Mouse (Mus musculus) bone marrow, adult 2 months (tissue): ENCODE data around the gene Scp2. TPM values are rescaled to one million over a fixed set of nuclear protein-coding genes. Genes with fewer than 3 reads are reported as not detected.

Experiments used
- H3K27ac ChIP-seq: fragments of 200-500 bp; 2 replicates; pipeline ENCODE4 v1.5.1; 2012; ENCODE audit warnings: low read depth, mild to moderate bottlenecking, control low read depth, inconsistent platforms, low read length; ENCODE audit not compliant: control insufficient read depth, poor library complexity, insufficient read depth
- H3K4me1 ChIP-seq: fragments of 200-500 bp; 2 replicates; pipeline ENCODE4 v1.6.1; 2011; ENCODE audit warnings: low read length; ENCODE audit not compliant: control insufficient read depth, insufficient read depth
- H3K4me3 ChIP-seq: fragments of 200-500 bp; replicated peaks from 2 replicates; pipeline ENCODE3; 2011; ENCODE audit warnings: mild to moderate bottlenecking, low read depth, low read length, control low read depth; ENCODE audit not compliant: control insufficient read depth
- CTCF ChIP-seq: fragments of 200-500 bp; IDR thresholded peaks from 2 replicates; pipeline ENCODE4 v1.5.1; 2011; ENCODE audit warnings: low read length, control low read depth; ENCODE audit not compliant: control insufficient read depth, insufficient read depth
- POLR2A ChIP-seq: fragments of 200-500 bp; IDR thresholded peaks from 2 replicates; pipeline ENCODE4 v1.6.1; 2011; ENCODE audit warnings: low read depth, mild to moderate bottlenecking, control low read depth, low read length, borderline replicate concordance; ENCODE audit not compliant: control insufficient read depth
- WGBS: fragments of 180-500 bp; shearing (Covaris S2); methylation state at CpG from one replicate; pipeline ENCODE4 v1.1.7; 2018; 5-methylcytosine and 5-hydroxymethylcytosine counted together
- polyA plus RNA-seq: library from polyadenylated mRNA; stranded (reverse); fragments of >200 nt; gene quantifications from 2 replicates; pipeline ENCODE4 v1.2.4, GENCODE M21; 2011; ENCODE audit warnings: low replicate concordance; ENCODE audit not compliant: missing spikeins, insufficient read depth, insufficient read length

Gene Scp2
- polyA plus RNA-seq, 1 experiment: 81.7 TPM

- no peak overlapping the region for H3K4me3 ChIP-seq
- TF ChIP-seq CTCF: no peak
- no peak for TF ChIP-seq POLR2A
- no peaks in the 10 kb centered on the region for H3K4me1 ChIP-seq
- WGBS: 89% methylated on average over 8 of the region's 8 CpGs
- H3K27ac ChIP-seq: no peak overlapping the region
Measured at GRCm38 (mm10) chr4:108046136-108046535, 98.7 kb downstream of the Scp2 start.

DNA sequence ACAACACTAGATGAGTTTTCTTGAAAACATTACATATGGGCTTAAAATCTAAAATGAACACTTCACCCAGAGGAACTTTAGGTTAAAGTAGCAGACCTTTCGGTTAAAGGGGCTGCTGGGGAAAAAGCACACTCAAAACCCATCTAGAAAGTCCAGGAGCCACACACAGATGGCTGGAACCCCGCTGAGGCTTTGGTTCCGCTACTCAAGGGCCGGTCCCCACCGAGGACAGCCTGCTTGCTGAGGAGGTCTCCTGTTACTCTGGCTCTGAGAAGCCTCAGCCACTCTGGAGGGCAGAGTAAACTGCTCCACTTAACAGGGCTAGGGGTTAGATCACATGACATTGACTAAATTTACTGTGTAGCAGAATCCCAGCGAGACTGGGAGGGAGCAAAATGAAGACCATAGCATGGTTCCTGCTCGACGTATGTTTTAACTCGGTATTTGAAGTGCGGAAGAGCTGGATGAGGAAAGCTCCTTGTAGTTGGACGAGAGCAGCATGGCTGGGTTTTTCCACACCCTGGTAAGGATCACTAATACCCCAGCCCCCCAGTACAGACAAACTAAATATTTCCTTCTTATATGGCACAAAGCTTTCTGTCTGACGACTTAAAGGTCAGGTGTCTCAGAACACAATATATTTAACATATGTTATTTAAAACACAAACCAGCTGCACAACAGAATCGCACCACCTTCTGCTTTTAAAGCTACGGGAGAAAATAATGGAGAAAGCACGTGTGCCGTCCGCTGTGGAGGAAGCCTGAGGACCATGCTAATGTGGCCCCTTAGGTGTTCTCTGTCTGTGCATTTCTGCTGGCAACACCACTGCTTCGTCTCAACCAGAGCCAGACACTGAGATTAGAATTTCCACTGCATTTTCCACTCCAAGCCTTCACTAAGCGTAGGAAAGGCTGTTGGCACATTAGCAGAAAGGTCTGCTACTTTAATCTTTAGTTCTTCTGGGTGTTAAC lies 99.4 kb downstream of the Scp2 start:
- TF ChIP-seq CTCF: no peak
- no peak for TF ChIP-seq POLR2A
- no peak overlapping the region for H3K27ac ChIP-seq
- WGBS: 91% methylated on average over 19 of the region's 19 CpGs
- no peak overlapping the region for H3K4me3 ChIP-seq
- no peaks in the 10 kb centered on the region for H3K4me1 ChIP-seq

- WGBS: 81% methylated on average over 8 of the region's 8 CpGs
- no peaks in the 10 kb centered on the region for H3K4me1 ChIP-seq
- no peak overlapping the region for H3K27ac ChIP-seq
- TF ChIP-seq POLR2A (no peak), CTCF (no peak)
- no peak overlapping the region for H3K4me3 ChIP-seq
Measured at GRCm38 (mm10) chr4:108037027-108037426, 107.8 kb downstream of the Scp2 start.

- WGBS: 67% methylated on average over 8 of the region's 8 CpGs
- Histone ChIP-seq H3K4me1 (no peaks in the 10 kb centered on the region), H3K4me3 (no peak overlapping the region), H3K27ac (no peak overlapping the region)
- TF ChIP-seq CTCF: no peak
- TF ChIP-seq POLR2A: no peak
Measured at GRCm38 (mm10) chr4:108033041-108033764, 111.6 kb downstream of the Scp2 start.

DNA sequence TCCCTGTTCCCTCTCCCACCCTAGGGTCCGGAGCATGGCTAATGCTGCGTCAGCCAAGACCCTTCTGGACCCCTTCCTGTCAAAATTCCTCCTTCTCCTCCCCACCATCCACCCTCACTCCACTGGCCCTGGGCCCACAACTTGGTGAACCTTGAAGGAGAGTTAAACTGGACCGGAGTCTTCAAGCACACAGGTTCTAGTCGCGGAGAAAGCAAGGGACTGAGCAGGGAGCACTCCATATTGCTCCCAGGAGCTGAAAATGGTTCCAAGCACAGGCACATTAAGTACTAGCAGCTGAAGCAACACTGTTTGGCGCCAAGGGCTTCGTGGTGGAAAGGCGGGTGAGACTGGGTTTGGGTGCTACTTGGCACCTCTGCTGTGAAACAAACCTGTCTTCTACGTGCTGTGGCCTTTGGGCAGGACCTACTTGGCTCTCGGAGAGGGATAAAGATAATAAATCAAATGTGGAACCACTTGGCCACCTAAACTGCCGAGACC lies 112.4 kb downstream of the Scp2 start:
- no peak overlapping the region for H3K27ac ChIP-seq
- 57% methylated on average over 11 of the region's 11 CpGs for WGBS
- no peaks in the 10 kb centered on the region for H3K4me1 ChIP-seq
- TF ChIP-seq CTCF (no peak), POLR2A (no peak)
- no peak overlapping the region for H3K4me3 ChIP-seq

GRCm38 (mm10) chr4:108031502-108032351 lies 113.1 kb downstream of the Scp2 start:
- H3K27ac ChIP-seq: no peak overlapping the region
- no peak overlapping the region for H3K4me3 ChIP-seq
- H3K4me1 ChIP-seq: no peaks in the 10 kb centered on the region
- TF ChIP-seq CTCF (no peak), POLR2A (no peak)
- WGBS: 1% methylated on average over 59 of the region's 86 CpGs

DNA sequence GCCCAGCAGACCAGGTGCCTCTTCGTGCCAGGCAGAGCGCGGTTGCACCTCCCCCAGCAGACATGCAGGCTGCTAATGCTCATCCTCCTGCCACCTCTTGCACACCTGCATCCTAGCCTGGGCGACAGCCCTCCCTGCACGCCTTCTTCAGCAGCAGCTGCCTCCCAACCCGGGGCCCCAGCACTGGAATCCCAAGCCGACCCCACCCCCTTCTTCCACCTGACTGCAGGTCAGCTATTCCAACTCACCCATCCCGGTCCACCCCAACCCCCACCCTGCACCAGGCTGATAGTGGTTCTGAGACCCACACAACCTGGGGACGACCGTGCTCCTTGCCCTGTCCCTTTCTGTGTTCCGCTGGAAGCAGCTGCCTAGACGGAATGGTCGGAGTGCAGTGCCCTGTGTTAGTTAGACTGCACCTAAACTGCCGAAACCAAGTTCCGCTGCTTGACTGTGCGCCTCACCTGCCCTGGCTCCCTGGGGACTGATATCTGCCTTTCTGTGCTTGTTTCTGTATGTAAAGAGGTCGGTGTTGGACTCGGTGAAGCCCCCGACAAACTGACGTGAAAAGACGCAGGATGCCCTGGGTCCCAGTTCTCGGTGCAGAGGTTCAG lies 113.8 kb downstream of the Scp2 start:
- no peaks in the 10 kb centered on the region for H3K4me1 ChIP-seq
- no peak overlapping the region for H3K4me3 ChIP-seq
- TF ChIP-seq CTCF (no peak), POLR2A (no peak)

More for the DNA sequence above, 113.8 kb downstream of the Scp2 start:
- 13% methylated on average over 22 of the region's 22 CpGs for WGBS
- H3K27ac ChIP-seq: no peak overlapping the region
